Mouse (Mus musculus) cerebellum, adult 2 months (tissue): Measurements from ENCODE around the gene Mybl2. TPM values are rescaled to one million over a fixed set of nuclear protein-coding genes. Genes with fewer than 3 reads are reported as not detected.

ENCODE experiments used
- DNase-seq, 2 experiments: peaks; one replicate each; pipeline ENCODE4 v3.0.0; 2021
- H3K27ac ChIP-seq: fragments of 200-500 bp; 2 replicates; pipeline ENCODE4 v1.5.1; 2012; ENCODE audit warnings: low read length, control low read depth, inconsistent platforms; ENCODE audit not compliant: insufficient read depth
- H3K27me3 ChIP-seq: fragments of 200-500 bp; 2 replicates; pipeline ENCODE4 v1.6.1; 2012; ENCODE audit warnings: inconsistent platforms, mild to moderate bottlenecking, low read length, moderate library complexity; ENCODE audit not compliant: control insufficient read depth, insufficient read depth
- H3K4me1 ChIP-seq: fragments of 200-500 bp; 2 replicates; pipeline ENCODE4 v1.6.1; 2011; ENCODE audit warnings: low read length; ENCODE audit not compliant: control insufficient read depth, insufficient read depth
- H3K4me3 ChIP-seq: fragments of 200-500 bp; replicated peaks from 2 replicates; pipeline ENCODE3; 2011; ENCODE audit warnings: mild to moderate bottlenecking, low read depth, low read length, control low read depth; ENCODE audit not compliant: insufficient read depth
- CTCF ChIP-seq: fragments of 200-500 bp; IDR thresholded peaks from 2 replicates; pipeline ENCODE4 v1.5.1; 2011; ENCODE audit warnings: low read depth, mild to moderate bottlenecking, control low read depth, low read length, moderate library complexity, borderline replicate concordance; ENCODE audit not compliant: insufficient read depth
- POLR2A ChIP-seq: fragments of 200-500 bp; IDR thresholded peaks from 2 replicates; pipeline ENCODE4 v1.6.1; 2011; ENCODE audit warnings: low read length, control low read depth, borderline replicate concordance; ENCODE audit not compliant: insufficient read depth
- WGBS: fragments of 180-500 bp; shearing (Covaris S2); methylation state at CpG from one replicate; pipeline ENCODE4 v1.1.7; 2018; 5-methylcytosine and 5-hydroxymethylcytosine counted together
- polyA plus RNA-seq: library from polyadenylated mRNA; depleted of rRNA; stranded (reverse); fragments of >200 nt; gene quantifications from 2 replicates; pipeline ENCODE4 v1.2.3, GENCODE M21; 2012

Gene Mybl2
- polyA plus RNA-seq, 1 experiment: 1.6 TPM

DNA sequence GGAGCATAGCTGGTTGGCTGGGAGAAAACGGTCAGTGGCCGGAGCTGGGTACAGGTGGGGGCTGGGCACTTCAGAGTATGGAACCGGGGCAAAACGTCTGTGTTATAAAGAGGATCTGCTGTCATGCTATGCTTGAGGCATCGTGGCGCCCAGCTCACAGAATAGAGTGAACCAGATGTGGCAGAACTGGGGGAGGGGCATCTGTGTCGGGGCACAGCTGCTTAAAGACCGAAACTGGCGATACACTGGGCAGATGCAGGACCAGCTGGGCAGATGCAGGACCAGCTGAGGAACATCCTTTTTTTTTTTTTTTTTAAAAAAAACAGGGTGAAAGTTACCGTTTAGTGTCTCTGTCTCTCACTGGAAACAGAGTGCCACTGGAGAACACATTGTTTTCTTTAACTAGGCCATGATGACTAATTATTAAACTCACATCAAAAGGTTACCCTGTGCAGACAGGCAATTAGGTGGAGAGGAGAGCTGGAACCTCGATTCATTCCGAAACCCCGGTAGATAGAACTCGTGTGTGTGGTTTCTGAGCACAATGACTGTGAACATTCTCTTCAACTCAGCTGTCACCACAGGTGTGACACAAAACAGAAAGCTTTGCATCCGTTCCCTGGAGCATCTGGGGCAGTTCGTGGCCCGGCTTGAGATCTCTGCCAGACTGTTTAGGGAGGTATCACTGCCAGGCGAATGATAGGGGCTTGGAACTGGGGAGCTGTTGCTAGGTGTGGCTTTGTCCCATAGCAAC is 48.6 kb downstream of the Mybl2 start:
- Histone ChIP-seq H3K27me3 (no peaks in the 10 kb centered on the region), H3K4me1 (peaks cover 6% of the 10 kb centered on the region; the same call in 1 of the 2 replicates), H3K4me3 (no peak overlapping the region), H3K27ac (no peak overlapping the region)
- TF ChIP-seq POLR2A (no peak), CTCF (no peak)
- WGBS: 54% methylated on average over 18 of the region's 18 CpGs
- DNase-seq: no peak

- WGBS: 17% methylated on average over 13 of the region's 13 CpGs
- TF ChIP-seq CTCF (no peak), POLR2A (no peak)
- Histone ChIP-seq H3K4me3 (no peak overlapping the region), H3K27me3 (no peaks in the 10 kb centered on the region), H3K4me1 (peaks cover 6% of the 10 kb centered on the region; the same call in 1 of the 2 replicates), H3K27ac (no peak overlapping the region)
- peak; percentile 22 to 35 for DNase-seq
Observed at GRCm38 (mm10) chr2:163104086-163104770, 49.7 kb downstream of the Mybl2 start.

DNA sequence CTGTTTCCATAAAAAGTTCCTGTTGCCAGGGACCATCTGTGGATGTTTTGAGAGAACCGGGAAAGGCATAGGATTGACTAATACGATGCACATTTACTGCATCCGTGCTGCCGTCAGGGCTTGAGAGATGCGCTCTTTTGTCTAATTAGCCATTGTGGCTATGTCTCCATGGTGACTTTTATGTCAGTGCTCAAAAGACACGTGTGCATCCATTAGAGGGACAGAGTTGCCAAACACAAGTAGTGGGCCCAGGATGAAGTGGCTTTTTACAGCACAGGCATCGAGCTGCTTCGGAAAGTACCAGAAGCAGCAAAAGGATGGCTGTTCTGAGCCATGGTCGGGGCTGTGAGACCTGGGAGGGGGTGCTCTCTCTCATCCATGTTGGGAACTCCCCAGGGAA is 53.9 kb downstream of the Mybl2 start:
- Histone ChIP-seq H3K4me3 (no peak overlapping the region), H3K27ac (no peak overlapping the region), H3K4me1 (peaks cover 6% of the 10 kb centered on the region; the same call in 1 of the 2 replicates), H3K27me3 (no peaks in the 10 kb centered on the region)
- WGBS: 39% methylated on average over 9 of the region's 9 CpGs
- no peak for DNase-seq
- no peak for TF ChIP-seq POLR2A

DNA sequence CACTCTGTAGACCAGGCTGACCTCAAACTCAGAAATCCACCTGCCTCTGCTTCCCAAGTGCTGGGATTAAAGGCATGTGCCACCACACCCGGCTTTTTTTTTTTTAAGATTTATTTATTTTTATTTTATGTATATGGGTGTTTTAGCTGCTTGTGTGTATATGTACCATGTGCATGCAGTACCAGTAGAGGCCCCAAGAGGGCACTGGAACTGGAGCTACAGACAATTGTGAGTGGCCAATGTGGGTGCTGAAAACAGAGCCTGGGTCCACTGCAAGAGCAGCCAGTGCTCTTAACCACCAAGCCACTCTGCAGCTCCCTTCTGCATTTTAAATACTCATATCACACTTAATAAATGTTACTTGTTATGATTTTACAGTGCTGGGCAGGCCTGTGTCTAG is 56.2 kb downstream of the Mybl2 start:
- 94% methylated on average over 1 of the region's 1 CpGs for WGBS
- TF ChIP-seq POLR2A (no peak), CTCF (no peak)
- no peak for DNase-seq

GRCm38 (mm10) chr2:163111413-163112201 is 57.1 kb downstream of the Mybl2 start:
- Histone ChIP-seq H3K4me3 (no peak overlapping the region), H3K27ac (no peak overlapping the region), H3K4me1 (no peaks in the 10 kb centered on the region), H3K27me3 (peaks cover 1% of the 10 kb centered on the region; the same call in 1 of the 2 replicates)
- DNase-seq: no peak
- TF ChIP-seq POLR2A: no peak
- no peak for TF ChIP-seq CTCF
- 38% methylated on average over 16 of the region's 16 CpGs for whole genome bisulfite sequencing

More for the DNA sequence above, 56.2 kb downstream of the Mybl2 start:
- Histone ChIP-seq H3K27me3 (peaks cover 1% of the 10 kb centered on the region; the same call in 1 of the 2 replicates), H3K4me1 (no peaks in the 10 kb centered on the region), H3K27ac (no peak overlapping the region), H3K4me3 (no peak overlapping the region)

GRCm38 (mm10) chr2:163120626-163121352 is 66.3 kb downstream of the Mybl2 start:
- H3K27me3 ChIP-seq: no peaks in the 10 kb centered on the region; the same call in 1 of the 2 replicates
- no peak overlapping the region for H3K4me3 ChIP-seq
- TF ChIP-seq POLR2A (no peak), CTCF (no peak)

GRCm38 (mm10) chr2:163121353-163121660 is 66.8 kb downstream of the Mybl2 start:
- H3K4me3 ChIP-seq: no peak overlapping the region
- no peaks in the 10 kb centered on the region; the same call in 1 of the 2 replicates for H3K27me3 ChIP-seq
- TF ChIP-seq CTCF: no peak
- TF ChIP-seq POLR2A: no peak
- no peak overlapping the region for H3K27ac ChIP-seq
- peaks cover 4% of the 10 kb centered on the region for H3K4me1 ChIP-seq
- no peak for DNase-seq
- 79% methylated on average over 3 of the region's 3 CpGs for WGBS

More at GRCm38 (mm10) chr2:163120626-163121352, 66.3 kb downstream of the Mybl2 start:
- H3K27ac ChIP-seq: no peak overlapping the region
- H3K4me1 ChIP-seq: peaks cover 4% of the 10 kb centered on the region
- DNase-seq: no peak
- WGBS: 74% methylated on average over 15 of the region's 15 CpGs
